In the genomic region with DNA sequence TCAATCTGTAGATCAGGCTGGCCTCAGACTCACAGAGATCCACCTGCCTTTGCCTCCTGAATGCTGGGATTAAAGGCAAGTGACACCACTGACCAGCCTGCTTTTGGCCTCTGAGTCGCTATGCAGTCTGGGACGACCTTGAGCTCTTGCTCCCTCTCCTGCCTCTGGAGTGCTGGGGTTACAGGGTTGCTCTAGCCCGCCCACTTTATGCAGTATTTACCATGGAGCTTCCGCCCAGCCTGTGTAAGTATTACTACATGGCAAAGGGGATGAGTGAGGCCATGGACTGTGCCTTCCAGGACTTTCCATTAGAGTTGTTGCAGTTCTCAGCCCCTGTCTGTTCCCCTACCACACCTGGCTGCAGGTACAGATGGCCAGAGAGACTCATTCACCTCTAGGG, we compare ENCODE assay signal across 22 mouse cellular contexts. TPM values are rescaled to one million over a fixed set of nuclear protein-coding genes. Genes with fewer than 3 reads are reported as not detected.
"Had no signal": no experiment of that assay in that cellular context is flagged by ENCODE, and none has a peak within 500 bp of the region (broad histone marks: within the 10 kb centered on the region; RNA-seq: fewer than 3 reads in every experiment).

No protein-coding gene starts in this region.

- H3K9me3 ChIP-seq: kidney, embryonic 15.5 days; limb, embryonic 10.5 days; limb, embryonic 13.5 days; midbrain, embryonic 12.5 days; midbrain, embryonic 15.5 days; neural tube, embryonic 12.5 days; neural tube, embryonic 15.5 days had no signal

- H3K27me3 ChIP-seq: kidney, embryonic 15.5 days; limb, embryonic 13.5 days; midbrain, embryonic 12.5 days; midbrain, embryonic 15.5 days; neural tube, embryonic 12.5 days; neural tube, embryonic 15.5 days had no signal

- H3K27ac ChIP-seq: kidney, embryonic 15.5 days; layer of hippocampus, adult 2 months; limb, embryonic 10.5 days; limb, embryonic 13.5 days; macrophage; midbrain, embryonic 12.5 days; midbrain, embryonic 15.5 days; neural tube, embryonic 12.5 days; neural tube, embryonic 15.5 days; stomach, postnatal 0 days had no signal

- DNase-seq: kidney, adult 2 months; kidney, postnatal 14 days; kidney, postnatal 4 days; layer of hippocampus, adult 9-11 months; lung, embryonic 14.5 days; right cerebral cortex, adult 18-20 months; right cerebral cortex, postnatal 14 days; right cerebral cortex, postnatal 4 days; thymus, postnatal 25 days had no signal

- H3K36me3 ChIP-seq: kidney, embryonic 15.5 days; limb, embryonic 10.5 days; limb, embryonic 13.5 days; midbrain, embryonic 12.5 days; midbrain, embryonic 15.5 days; neural tube, embryonic 12.5 days; neural tube, embryonic 15.5 days had no signal

- H3K4me3 ChIP-seq: kidney, embryonic 15.5 days; layer of hippocampus, adult 2 months; limb, embryonic 10.5 days; limb, embryonic 13.5 days; midbrain, embryonic 12.5 days; midbrain, embryonic 15.5 days; neural tube, embryonic 12.5 days; neural tube, embryonic 15.5 days had no signal

- H3K9ac ChIP-seq: kidney, embryonic 15.5 days; limb, embryonic 13.5 days; lung, embryonic 14.5 days; midbrain, embryonic 12.5 days; midbrain, embryonic 15.5 days; neural tube, embryonic 12.5 days; neural tube, embryonic 15.5 days had no signal

- H3K4me1 ChIP-seq: limb, embryonic 10.5 days; limb, embryonic 13.5 days; midbrain, embryonic 12.5 days; midbrain, embryonic 15.5 days; neural tube, embryonic 12.5 days; neural tube, embryonic 15.5 days had no signal

- ATAC-seq: intestine, postnatal 0 days; lung, postnatal 0 days; midbrain, embryonic 15.5 days had no signal

- H3K4me2 ChIP-seq: kidney, embryonic 15.5 days; limb, embryonic 13.5 days; lung, embryonic 14.5 days; midbrain, embryonic 12.5 days; midbrain, embryonic 15.5 days; neural tube, embryonic 12.5 days; neural tube, embryonic 15.5 days had no signal

RNA-seq across cellular contexts. Expression of a gene that starts 22.7 kb away (rescaled TPM):
- total RNA-seq: megakaryocyte, adult 5-6 weeks had no signal
- polyA plus RNA-seq: limb, embryonic 10.5 days; limb, embryonic 13.5 days; macrophage; midbrain, embryonic 12.5 days; neural tube, embryonic 12.5 days had no signal

RNA-seq across cellular contexts. Expression of a gene that starts 41.3 kb away (rescaled TPM):
- total RNA-seq: megakaryocyte, adult 5-6 weeks had no signal
- polyA plus RNA-seq: macrophage had no signal
